Mouse (Mus musculus) brain, adult 2 months (tissue): ENCODE results near the gene Fam167b.

ENCODE experiments used
- DNase-seq: peaks from one replicate; pipeline ENCODE4 v3.0.0; 2011; ENCODE audit warnings: low read depth, low spot score

Gene Fam167b

DNA sequence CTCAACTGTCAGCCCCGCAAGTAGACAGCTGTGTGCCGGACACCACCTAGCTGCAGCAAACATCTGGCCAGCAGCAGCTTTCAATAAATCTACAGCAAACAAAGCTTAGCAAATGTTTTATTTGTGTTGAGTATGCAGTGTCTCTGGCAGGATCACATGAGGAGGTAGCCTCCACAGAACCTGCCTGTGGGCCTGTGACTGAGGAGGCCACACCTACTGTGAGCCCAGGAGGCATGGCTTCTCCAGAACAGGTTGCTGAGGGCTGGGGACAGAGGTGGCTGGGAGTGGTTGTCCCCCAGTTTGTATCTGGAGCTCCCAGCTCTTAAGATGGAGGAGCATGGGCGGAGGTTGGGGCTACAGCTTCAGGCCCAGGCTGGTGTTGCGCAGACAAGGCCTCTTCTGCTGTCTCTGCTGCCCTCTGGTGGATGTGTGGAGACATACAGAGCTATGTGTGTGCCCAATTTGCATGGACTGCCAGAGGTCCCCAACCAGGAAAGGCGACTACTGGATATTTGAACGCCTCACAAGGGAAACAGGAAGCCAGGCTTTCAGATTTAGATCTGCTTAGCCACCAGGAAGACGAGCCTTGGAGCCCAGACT lies 30.2 kb upstream of the Fam167b start:
- peak; percentile 96 for DNase-seq

DNA sequence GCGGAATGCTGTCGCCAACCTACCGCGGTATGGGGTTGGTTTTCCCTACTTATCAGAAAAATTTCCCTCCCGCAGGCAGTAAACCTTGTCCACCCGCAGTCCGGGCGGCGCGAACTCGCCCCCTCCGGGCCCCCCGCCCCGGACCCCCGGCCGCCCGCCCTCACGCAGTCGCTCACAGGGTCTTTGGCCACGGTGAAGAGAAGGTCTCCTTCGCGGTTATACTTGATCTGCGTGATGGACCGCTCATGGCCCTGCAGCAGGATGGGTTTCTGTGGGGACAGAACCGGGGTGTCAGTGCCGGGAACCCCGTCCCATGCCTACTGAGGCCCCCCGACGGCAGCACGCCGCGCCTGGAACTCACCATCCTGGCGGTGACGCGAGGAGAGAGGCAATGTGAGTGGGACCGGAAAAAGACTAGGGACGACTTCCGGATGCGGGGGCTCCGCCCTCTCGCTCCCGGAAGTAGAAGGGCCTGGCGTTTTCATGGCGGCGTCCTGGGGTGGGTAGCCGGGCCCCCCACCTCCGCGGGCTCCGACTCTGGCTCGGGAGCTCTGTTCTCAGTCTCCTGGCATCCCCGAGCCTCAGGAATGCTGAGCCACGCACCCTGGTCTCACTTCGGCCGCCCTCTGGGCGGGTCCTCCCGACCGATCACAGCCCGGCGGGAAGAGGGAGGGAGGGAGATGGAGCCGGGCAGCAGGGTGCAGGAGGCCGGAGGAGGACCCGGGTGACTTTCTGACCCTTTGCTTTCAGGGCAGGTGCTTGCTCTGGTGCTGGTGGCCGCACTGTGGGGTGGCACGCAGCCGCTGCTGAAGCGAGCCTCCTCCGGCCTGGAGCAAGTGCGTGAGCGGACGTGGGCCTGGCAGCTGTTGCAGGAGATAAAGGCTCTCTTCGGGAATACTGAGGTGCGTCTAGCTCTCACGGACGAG lies 22.1 kb upstream of the Fam167b start, which contains the start of the genes Eif3i and Tmem234:
TSS of gene Eif3i (minus strand) at position 416 of the 926 bp plus-strand sequence.
TSS of gene Tmem234 (plus strand) at position 436 of the 926 bp plus-strand sequence.
- peak; percentile 93 for DNase-seq

DNA sequence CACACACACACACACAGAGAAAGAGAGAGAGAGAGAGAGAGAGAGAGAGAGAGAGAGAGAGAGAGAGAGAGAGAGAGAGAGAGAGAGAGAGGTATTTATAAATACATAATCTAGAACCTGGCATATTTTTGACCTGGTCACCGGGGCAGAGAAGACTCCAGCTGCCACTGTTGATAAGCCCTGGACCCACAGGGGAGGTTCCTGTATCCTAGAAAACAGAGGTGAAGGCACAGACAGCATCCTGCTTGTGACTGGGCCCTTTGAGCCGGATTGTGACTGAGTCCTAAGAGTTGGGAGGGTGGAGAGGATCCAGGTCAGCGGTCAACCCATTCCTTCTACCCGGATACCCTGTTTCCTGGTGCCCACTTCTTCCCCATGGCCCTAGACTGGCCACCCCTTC lies 10.5 kb upstream of the Fam167b start:
- DNase-seq: no peak

DNA sequence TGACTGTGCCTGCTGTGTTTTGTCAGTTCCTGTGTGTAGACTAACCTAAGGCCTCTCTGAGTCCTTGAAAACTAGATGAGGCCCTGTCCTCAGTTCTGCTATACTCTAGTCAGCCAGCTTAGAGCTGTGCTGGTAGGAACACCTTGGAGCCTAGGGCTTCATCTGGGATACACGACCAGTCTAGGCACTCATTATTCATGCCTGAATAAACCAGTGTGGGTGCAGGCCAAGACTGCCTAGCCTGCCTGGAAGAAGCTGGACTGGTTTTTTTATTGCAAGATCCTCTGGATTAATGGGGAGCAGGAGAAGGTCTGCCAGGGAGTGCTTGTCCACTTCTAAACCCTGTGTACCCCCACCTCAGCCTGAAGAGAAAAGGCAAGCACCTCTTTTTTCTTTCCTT lies 8.6 kb upstream of the Fam167b start:
- DNase-seq: no peak

DNA sequence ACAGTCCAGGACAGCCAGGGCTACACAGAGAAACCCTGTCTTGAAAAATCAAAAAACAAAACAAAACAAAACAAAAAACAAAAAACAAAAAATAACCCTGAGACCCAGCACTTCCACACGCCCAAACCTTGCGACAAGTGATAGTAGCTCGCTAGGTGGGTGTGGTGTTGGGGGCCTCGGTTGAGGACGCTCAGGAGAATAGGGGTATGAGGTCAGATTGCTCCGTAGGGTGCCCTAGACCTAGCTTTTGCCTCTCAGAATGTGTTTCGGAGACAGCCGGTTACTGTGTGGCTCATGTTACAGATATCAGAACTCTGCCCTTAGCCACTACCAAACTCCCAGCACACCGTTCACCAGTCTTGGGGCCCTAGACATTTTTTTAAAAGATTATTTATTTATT lies 7.4 kb upstream of the Fam167b start:
- DNase-seq: no peak

DNA sequence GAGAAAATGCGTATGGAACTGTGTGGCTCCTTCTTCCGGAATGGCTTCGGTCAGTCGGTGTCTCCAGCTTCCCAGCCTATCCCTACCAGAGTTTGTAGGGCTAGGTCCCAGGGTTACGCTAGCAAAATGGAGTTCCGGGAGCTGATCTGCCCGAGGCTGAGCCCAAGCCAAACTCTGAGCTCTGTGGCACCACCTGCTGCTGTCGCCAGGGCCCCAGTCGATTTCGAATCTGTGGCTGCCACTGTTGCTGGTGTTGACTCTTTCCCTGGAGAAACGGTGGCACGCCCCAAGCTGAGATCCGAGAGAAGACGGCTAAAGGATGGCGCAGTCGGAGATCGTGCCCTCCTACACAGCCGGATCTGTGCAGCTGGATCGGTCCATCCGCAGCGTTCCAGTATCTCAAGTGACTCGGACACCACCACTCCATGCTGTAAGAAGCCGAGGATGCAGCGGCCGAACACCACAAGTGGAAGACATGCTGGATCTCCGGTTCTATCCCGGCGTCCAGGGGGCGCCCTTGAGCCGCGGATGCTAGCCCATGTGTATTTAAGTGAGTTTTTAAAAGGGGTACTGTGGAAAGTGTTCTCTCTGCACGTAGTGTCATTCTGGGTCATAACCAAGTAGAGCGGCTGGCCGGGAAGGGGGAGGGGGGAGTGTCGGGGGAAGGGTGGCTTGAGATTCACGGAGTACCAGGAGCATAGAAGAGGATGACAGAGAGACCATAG lies 6.7 kb upstream of the Fam167b start:
- DNase-seq: peak; percentile 77

DNA sequence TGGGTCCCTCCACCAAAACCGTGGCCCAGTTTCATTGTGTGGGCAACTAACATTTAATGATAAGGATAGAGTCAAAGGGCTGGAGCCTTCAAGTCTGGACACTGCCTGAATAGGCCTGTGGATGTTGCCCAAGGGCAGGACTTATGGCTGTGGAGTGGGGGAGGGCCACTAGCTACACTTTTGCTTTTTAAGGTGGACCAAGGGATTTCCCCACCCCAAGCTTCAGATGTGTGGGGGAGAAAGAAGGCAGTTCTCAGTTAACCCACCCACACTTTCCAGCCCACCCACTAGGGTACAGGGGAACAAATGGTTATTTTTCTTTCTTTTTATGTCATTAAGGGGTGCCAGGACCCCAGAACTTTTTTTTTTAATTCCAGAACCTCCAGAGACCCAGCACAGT lies 6.0 kb upstream of the Fam167b start:
- no peak for DNase-seq

DNA sequence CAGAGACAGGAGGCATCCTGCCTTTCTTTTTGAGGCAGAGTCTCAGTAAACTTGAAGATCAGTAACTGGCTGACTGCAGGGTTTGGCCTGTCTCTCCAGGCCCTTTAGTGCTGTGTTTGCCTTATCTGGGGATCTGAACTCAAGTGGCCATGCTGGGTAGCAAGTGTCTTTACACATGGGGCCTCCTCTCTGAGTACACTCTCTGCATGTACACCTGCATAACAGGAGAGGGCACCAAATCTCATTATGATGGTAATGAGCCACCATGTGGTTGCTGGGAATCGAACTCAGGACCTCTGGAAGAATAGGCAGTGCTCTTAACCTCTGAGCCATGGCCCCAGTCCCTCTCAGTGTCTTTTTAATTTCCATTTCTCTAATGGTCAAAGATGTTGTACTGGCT lies 3.9 kb upstream of the Fam167b start:
- DNase-seq: no peak

DNA sequence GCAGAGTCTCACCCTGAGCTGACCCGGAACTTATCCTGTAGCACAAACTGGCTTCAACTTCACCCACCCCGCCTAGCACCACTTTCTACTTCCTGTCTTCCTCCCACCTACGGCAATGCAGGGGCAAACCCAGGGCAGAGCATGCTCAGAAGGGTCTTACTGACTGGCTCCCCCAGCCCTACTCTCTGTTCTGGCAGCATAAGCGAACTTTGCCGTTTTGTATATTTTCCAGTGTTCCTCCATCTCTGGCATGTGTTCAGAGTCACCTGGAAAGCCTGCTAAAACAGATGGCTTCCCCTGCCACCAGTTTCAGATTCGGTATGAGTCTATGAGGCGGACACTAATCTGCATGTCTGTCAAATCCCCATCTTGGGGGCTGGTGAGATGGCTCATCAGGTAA lies 2.0 kb upstream of the Fam167b start:
- DNase-seq: peak; percentile 79

DNA sequence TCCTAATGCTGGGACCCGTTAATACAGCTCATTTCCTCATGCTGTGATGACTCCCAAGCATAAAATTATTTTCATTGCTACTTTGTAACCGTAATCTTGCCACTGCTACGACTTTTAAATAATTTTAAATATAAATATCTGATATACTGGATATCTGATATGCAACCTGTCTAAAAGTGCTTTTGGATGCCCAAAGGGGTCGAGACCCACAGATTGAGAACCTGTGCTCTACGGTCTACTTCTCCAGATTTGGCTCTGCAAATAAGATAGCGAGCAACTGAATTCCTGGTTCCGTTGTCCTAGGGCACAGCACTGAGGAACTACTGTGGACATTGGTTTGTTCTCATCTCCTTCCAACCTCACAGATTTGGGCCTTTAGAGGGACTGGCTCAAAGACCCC lies 661 bp downstream of the Fam167b start:
- DNase-seq: no peak

DNA sequence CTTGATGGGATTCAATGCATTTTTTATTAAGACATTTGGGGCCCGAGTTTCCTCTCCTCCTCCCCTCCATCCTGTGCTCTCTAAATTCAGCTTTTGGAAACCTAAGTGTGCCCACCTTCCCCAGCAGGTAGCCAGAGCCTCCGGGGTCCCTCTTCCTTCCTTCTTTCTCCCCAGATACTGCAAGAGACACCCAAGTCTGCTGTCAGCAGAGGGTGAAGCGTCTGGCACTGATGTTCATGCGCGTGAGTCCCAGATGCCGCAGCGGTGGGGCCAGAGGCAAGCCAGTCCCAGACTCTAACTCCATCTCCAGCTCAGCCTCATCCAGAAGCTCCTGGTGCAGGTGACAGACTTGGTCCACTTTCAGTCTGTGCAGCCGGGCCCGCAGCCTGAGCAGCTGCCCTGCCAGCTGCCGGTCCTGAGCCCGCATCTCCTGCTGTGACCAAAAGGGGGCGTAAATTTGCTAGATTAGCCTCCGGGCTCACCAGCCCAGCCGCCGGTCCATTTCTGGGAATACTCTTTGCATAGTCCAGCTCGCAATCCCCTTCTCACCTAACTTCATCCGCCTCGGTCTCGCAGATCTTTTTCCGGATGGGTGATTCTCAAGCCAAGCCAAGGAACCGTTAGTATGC lies 1.4 kb downstream of the Fam167b start:
- peak; percentile 56 for DNase-seq

DNA sequence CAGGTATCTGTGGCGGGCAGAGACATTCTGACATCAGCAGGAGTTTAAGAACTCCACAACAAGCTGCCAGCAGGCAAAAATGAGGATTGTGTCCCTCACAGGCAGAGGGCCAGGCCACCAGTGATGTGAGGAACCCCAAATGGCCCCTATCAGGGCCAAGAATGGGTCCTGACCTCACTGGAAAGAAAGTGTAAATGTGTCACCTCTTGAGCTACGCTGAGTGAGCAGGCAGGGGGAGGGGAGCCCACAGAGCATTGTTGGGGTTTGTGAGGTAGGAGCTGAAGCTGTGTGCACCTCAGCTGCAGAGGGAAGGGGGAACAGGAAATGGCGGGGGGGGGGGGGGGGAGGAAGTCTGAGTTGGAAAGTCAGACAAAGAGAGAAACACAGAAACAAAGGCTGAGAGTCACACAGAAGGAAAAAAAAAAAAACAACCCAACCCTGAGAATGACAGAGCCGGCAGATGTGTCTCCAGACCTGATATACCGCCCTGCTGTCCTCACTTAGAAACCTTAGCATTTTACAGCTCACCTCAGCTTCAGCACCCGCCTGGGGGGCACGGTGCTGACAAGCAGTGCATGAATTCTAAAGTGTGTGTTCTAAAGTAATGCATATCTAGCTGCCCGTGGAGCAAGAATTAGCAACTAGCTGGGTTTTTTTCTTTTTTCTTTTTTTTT lies 3.0 kb downstream of the Fam167b start:
- DNase-seq: peak; percentile 24

DNA sequence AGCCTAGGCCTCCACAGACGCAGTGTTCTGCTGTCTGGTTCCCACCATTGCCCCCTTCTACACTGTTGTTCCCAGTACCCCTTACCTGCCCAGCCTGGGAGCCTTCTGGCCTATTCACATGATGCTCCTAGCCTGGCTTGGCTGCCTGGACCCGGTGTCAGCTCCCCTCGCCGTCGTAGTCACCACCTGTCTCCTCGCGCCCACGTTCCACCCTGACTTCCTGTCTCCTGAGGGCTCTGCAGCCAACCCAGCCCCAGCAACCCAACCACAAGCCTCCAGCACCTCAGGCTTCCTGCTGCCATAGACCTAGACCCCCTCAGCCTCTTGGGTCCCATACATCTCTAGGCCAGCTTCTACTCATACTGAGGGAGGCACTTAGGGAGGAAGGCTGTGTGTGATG lies 4.9 kb downstream of the Fam167b start, which contains the start of gene Lck:
TSS of gene Lck (minus strand) at position 212 of the 400 bp plus-strand sequence.
- no peak for DNase-seq

DNA sequence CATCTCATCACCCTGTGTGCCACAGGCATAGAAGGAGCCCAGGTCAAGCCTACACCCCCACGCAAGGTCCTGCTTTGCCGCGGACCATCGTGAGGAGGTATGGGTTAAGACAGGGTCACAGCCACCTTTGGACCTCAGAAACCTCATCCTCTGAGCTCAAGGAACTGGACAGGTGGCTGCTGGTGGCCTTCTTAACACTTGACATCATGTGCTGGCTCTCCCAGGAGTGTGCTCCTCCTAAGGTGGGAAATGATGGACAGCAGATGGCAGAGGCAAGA lies 5.3 kb downstream of the Fam167b start:
- no peak for DNase-seq

DNA sequence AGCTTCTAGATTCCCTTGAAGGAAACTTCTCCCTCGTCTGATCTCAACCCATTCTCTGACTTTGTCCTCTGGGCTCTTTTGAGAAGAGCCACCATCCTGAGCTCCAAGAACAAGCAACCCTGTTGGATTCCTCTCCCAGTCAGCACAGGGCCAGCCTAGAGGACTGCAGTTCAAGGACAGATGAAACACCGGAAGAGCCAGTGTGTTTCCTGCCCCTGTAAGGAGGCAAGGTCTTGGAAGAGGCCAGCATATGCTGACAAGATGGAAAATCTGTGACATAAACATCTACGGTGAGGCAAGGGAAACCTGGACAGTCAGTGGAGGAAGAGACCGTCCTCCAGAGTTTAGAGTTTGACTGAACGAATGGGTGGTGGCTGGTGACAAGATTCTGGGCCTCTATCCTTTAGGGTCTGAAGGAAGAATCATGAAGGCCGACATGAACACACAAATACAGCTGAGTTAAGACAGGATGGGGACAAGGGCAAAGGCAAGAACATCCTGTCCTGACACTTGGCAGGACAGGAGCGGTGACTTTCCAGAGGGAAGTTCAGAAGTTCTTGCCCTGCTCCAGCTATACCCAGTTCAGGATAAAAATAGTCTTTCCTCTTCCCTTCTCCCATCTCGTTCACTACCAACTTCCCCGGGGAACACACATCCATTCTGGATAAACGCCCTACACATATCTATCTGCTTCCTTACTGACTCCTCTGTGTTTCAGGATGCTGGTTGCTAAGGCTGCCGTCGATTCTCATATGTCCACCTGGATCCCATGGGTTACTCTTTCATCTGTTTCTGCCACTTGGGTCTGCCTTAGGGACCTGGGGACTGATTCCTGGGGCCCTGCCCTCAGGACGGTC lies 5.9 kb downstream of the Fam167b start:
- no peak for DNase-seq

DNA sequence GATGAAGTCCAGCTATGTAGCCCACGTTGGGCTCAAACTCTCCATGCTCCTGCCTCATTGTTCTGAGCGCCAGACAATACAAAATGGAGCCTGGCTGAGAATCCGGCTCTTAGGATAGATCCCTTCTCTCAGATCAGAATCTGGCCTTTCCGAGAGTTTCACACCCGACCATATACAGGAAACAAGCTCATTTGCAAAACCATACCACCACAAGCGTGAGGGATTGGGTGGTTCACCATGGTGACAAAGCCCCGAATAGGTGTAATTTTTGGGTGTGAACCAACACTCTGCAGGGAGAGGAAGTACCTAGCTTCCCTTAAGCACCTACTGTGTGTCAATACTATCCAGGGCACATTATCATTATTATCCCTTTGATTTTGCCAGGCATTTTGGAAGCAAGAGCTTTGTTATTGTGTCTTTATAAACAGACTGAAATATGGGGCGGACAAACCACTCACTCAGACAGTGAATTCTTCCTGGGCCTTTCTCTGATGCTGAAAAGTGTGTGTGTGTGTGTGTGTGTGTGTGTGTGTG lies 6.7 kb downstream of the Fam167b start:
- no peak for DNase-seq

DNA sequence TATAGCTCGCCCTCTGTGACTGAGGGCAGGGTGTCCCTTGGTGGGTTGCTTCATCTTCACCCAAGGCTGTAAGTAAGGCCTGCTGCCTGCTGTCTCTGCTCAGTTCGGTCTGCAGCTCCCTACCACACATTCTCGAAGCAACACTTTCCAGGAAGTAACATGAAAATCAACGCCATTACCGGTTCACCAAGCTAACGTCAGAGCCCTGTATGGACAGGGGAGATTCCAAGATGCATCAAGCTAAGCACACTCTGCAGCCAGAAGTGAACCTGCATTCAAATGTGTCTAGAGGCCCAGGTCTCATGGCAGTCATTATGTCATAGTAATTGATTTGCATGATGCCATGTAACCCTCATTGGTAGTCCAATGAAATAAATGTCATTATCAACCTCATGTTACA lies 8.3 kb downstream of the Fam167b start:
- no peak for DNase-seq

DNA sequence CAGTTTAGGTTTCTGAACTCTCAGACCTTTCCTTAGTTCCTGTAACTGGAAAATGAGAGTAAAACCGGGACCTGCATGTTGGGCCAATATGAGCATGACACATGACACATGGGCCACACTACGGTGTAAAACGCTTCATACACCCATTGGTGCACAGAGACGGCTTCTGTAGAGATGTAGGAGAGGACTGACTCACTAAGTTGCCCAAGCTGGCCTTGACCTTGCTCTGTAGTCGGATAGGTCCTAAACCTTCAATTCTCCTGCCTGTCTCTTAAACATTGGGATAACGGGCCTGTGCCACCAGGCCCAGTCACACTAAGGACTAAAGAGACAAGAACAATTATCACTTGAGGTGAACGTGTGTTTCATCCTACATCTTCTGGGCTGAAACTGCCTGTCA lies 10.0 kb downstream of the Fam167b start:
- DNase-seq: no peak

DNA sequence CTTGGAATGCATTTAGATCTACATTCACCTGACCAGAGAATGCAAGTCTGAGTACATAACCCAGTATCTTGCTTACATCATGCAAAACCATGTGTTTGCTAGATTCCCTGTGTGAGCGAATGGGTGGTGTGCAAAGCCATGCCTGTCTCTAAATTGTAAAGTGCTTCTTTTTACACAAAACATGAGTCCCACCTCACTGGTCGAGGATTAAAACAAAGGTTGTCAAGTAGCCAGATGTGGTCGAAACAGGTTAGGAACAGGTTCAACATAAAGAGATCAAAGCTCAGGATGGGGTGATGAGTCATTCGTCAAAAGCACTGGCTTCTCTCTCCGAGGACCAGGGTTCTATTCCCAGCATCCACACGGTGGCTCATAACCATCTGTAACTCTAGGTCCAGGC lies 13.2 kb downstream of the Fam167b start:
- DNase-seq: no peak

DNA sequence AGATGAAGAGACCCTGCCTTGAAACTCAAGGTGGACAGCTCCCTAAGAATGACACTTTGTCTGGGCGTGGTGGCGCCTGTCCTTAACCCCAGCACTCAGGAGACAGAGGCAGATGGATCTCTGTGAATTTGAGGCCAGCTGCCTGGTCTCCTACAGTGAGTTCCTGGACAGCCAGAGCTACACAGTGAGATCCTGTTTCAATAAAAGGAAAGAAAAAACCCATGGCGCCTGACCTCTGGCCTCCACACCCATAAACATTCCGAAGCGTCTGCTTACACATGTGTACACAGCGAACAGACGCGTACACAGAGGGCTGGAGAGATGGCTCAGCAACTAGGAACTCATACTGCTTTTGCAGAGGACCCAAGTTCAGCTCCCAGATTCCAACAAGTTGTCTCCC lies 14.6 kb downstream of the Fam167b start:
- no peak for DNase-seq
